In genomic region chr4:117124218-117124517, GRCm38 (mm10) we compare ENCODE assay signal across 11 mouse cellular contexts. TPM values are rescaled to one million over a fixed set of nuclear protein-coding genes. Genes with fewer than 3 reads are reported as not detected.
DNase-seq lines count a peak whose midpoint lies in the region; ATAC-seq and TF ChIP-seq lines count a peak whose summit lies in the region.
"Had no signal": no experiment of that assay in that cellular context is flagged by ENCODE, and none has a peak within 500 bp of the region (broad histone marks: within the 10 kb centered on the region; RNA-seq: fewer than 3 reads in every experiment).

No protein-coding gene starts in this region.

- no peak for DNase-seq in heart, postnatal 36 days
- DNase-seq in lung, embryonic 14.5 days = no peak
- DNase-seq in lung, postnatal 4 days = no peak
- DNase-seq in G1E (ENCODE audit: low spot score) = no peak
- DNase-seq in liver, embryonic 13.5 days = no peak
- no peak for DNase-seq in right cerebral cortex, postnatal 4 days
- DNase-seq: right cerebral cortex, adult 18-20 months had no signal

- peaks cover 3% of the 10 kb centered on the region; the same call in 1 of the 2 replicates for H3K27me3 ChIP-seq in heart, embryonic 12.5 days (replicated peaks)
- no peaks in the 10 kb centered on the region for H3K27me3 ChIP-seq in lung, embryonic 14.5 days (ENCODE audit: insufficient read depth, low read length)
- no peaks in the 10 kb centered on the region for H3K27me3 ChIP-seq in G1E (ENCODE audit: insufficient read depth, low read length)
- no peaks in the 10 kb centered on the region for H3K27me3 ChIP-seq in liver, embryonic 13.5 days

- intact Hi-C loops in heart, postnatal 36 days (cut with DNase I) = no loop called here

- no peak for ATAC-seq in heart, embryonic 12.5 days (ENCODE audit: insufficient number of reproducible peaks, low FRiP score)
- no peak for ATAC-seq in lung, embryonic 14.5 days (ENCODE audit: insufficient read depth)
- no peak for ATAC-seq in G1E (ENCODE audit: extremely low read depth, insufficient number of reproducible peaks, low FRiP score, poor library complexity, severe bottlenecking)
- no peak for ATAC-seq in liver, embryonic 13.5 days (ENCODE audit: low read depth)
- no peak for ATAC-seq in activated CD4-positive, CD25-positive, alpha-beta regulatory T cell, adult 4 months
- ATAC-seq: forebrain, embryonic 16.5 days had no signal

- 0 out of 2 replicates have a peak overlapping the region, but pooled peaks have one; percentile 61 for H3K27ac ChIP-seq in heart, embryonic 12.5 days (ENCODE audit: poor library complexity, severe bottlenecking)
- peak overlapping the region; percentile 94; the same call in 1 of the 2 replicates for H3K27ac ChIP-seq in lung, embryonic 14.5 days (ENCODE audit: low read depth)
- peak overlapping the region; percentile 67; the same call in 1 of the 2 replicates for H3K27ac ChIP-seq in liver, embryonic 13.5 days
- H3K27ac ChIP-seq: liver, embryonic 14.5 days had no signal

- peaks cover 12% of the 10 kb centered on the region for H3K36me3 ChIP-seq in heart, embryonic 12.5 days
- peaks cover 12% of the 10 kb centered on the region; the same call in 1 of the 2 replicates for H3K36me3 ChIP-seq in lung, embryonic 14.5 days (ENCODE audit: insufficient read depth)
- H3K36me3 ChIP-seq in G1E (replicated peaks) = peaks cover 33% of the 10 kb centered on the region
- H3K36me3 ChIP-seq in liver, embryonic 13.5 days = peaks cover 10% of the 10 kb centered on the region; the same call in 1 of the 2 replicates

- no peaks in the 10 kb centered on the region for H3K9me3 ChIP-seq in heart, embryonic 12.5 days (replicated peaks)
- H3K9me3 ChIP-seq in lung, embryonic 14.5 days (ENCODE audit: low read depth, low read length) = no peaks in the 10 kb centered on the region
- H3K9me3 ChIP-seq in G1E (replicated peaks) = no peaks in the 10 kb centered on the region
- H3K9me3 ChIP-seq in liver, embryonic 13.5 days (replicated peaks) = no peaks in the 10 kb centered on the region

- no peak for TF ChIP-seq CTCF in lung, embryonic 14.5 days (IDR thresholded peaks at IDR 0.05; ENCODE audit: low read depth)
- TF ChIP-seq CTCF in G1E (IDR thresholded peaks at IDR 0.05; ENCODE audit: low read depth, low read length) = no peak

- no peak overlapping the region for H3K4me2 ChIP-seq in heart, embryonic 12.5 days
- no peak overlapping the region for H3K4me2 ChIP-seq in lung, embryonic 14.5 days
- peak overlapping the region; percentile 41 for H3K4me2 ChIP-seq in liver, embryonic 13.5 days

- no peak overlapping the region for H3K9ac ChIP-seq in heart, embryonic 12.5 days
- H3K9ac ChIP-seq in lung, embryonic 14.5 days = no peak overlapping the region
- no peak overlapping the region for H3K9ac ChIP-seq in liver, embryonic 13.5 days
- H3K9ac ChIP-seq: liver, embryonic 14.5 days had no signal

- no peak overlapping the region for H3K4me3 ChIP-seq in heart, embryonic 12.5 days
- H3K4me3 ChIP-seq in lung, embryonic 14.5 days (ENCODE audit: low read depth, low read length) = no peak overlapping the region
- H3K4me3 ChIP-seq in G1E (ENCODE audit: low read depth, low read length) = peak overlapping the region; percentile 58; the same call in 1 of the 2 replicates
- H3K4me3 ChIP-seq in liver, embryonic 13.5 days (replicated peaks) = no peak overlapping the region

- peaks cover 25% of the 10 kb centered on the region for H3K4me1 ChIP-seq in heart, embryonic 12.5 days (replicated peaks)
- peaks cover 17% of the 10 kb centered on the region for H3K4me1 ChIP-seq in lung, embryonic 14.5 days (ENCODE audit: insufficient read depth)
- peaks cover 74% of the 10 kb centered on the region for H3K4me1 ChIP-seq in G1E (ENCODE audit: insufficient read depth, low read depth, low read length)
- peaks cover 52% of the 10 kb centered on the region for H3K4me1 ChIP-seq in liver, embryonic 13.5 days (replicated peaks)

- WGBS in heart, embryonic 12.5 days = 87% methylated on average over 3 of the region's 3 CpGs
- 73% methylated on average over 3 of the region's 3 CpGs for WGBS in lung, embryonic 14.5 days
- WGBS in liver, embryonic 13.5 days (ENCODE audit: insufficient replicate concordance) = 53% methylated on average over 3 of the region's 3 CpGs

RNA-seq across cellular contexts. Expression of gene Btbd19, which starts 1.4 kb away (rescaled TPM):
- 3.3 and 3.5 TPM in 2 replicates for polyA plus RNA-seq in heart, embryonic 12.5 days (2016; fragmentation: Nextera tagmentation; extraction: Ambion mirVana)
- total RNA-seq in heart, postnatal 36 days (2021) = 1 to 10 TPM; 1.8 to 2.4 TPM
- polyA plus RNA-seq in lung, embryonic 14.5 days (2014; fragmentation: Nextera tagmentation; extraction: Ambion mirVana) = 6.7 and 7.6 TPM in 2 replicates
- total RNA-seq in G1E (2014; fragmentation: Nextera tagmentation) (34.6 and 46.3 TPM in 2 replicates), G1E (2017) (12.3 and 12.8 TPM in 2 replicates)
- 20.0 and 33.5 TPM in 2 replicates for polyA plus RNA-seq in G1E (2012)
- polyA plus RNA-seq in liver, embryonic 13.5 days (2015; fragmentation: Nextera tagmentation; extraction: Ambion mirVana) = 5.5 and 5.6 TPM in 2 replicates
- 10 to 100 TPM; 22.7 to 24.1 TPM for polyA plus RNA-seq in activated CD4-positive, CD25-positive, alpha-beta regulatory T cell, adult 4 months (2017; shearing (Covaris generic))

RNA-seq across cellular contexts. Expression of gene Tctex1d4, which starts 2.4 kb away (rescaled TPM):
- polyA plus RNA-seq in heart, embryonic 12.5 days (2016; fragmentation: Nextera tagmentation; extraction: Ambion mirVana) = not detected in 2 replicates
- not detected for total RNA-seq in heart, postnatal 36 days (2021)
- not detected in 2 replicates for polyA plus RNA-seq in lung, embryonic 14.5 days (2014; fragmentation: Nextera tagmentation; extraction: Ambion mirVana)
- total RNA-seq in G1E (2014; fragmentation: Nextera tagmentation) (1.7 TPM in 1 of 2 replicates, not detected in the other), G1E (2017) (1.8 TPM in 2 replicates)
- polyA plus RNA-seq in G1E (2012) = 2.4 and 3.3 TPM in 2 replicates
- polyA plus RNA-seq in liver, embryonic 13.5 days (2015; fragmentation: Nextera tagmentation; extraction: Ambion mirVana) = not detected in 2 replicates
- polyA plus RNA-seq in activated CD4-positive, CD25-positive, alpha-beta regulatory T cell, adult 4 months (2017; shearing (Covaris generic)) = 1 to 10 TPM; 1.7 to 3.5 TPM
- polyA plus RNA-seq: liver, embryonic 14.5 days had no signal

RNA-seq across cellular contexts. Expression of gene Plk3, which starts 9.6 kb away (rescaled TPM):
- polyA plus RNA-seq in heart, embryonic 12.5 days (2016; fragmentation: Nextera tagmentation; extraction: Ambion mirVana) = 2.6 TPM in 2 replicates
- total RNA-seq in heart, postnatal 36 days (2021) = 1 to 10 TPM; 1.2 to 2.4 TPM
- 4.2 and 5.1 TPM in 2 replicates for polyA plus RNA-seq in lung, embryonic 14.5 days (2014; fragmentation: Nextera tagmentation; extraction: Ambion mirVana)
- total RNA-seq in G1E (2014; fragmentation: Nextera tagmentation) (1.4 and 1.9 TPM in 2 replicates), G1E (2017) (5.2 and 6.4 TPM in 2 replicates)
- polyA plus RNA-seq in G1E (2012) = 4.4 and 6.0 TPM in 2 replicates
- polyA plus RNA-seq in liver, embryonic 13.5 days (2015; fragmentation: Nextera tagmentation; extraction: Ambion mirVana) = 1.2 and 1.3 TPM in 2 replicates
- polyA plus RNA-seq in activated CD4-positive, CD25-positive, alpha-beta regulatory T cell, adult 4 months (2017; shearing (Covaris generic)) = 10 to 100 TPM; 10.6 to 14.6 TPM

RNA-seq across cellular contexts. Expression of gene Ptch2, which starts 28.3 kb away (rescaled TPM):
- polyA plus RNA-seq in heart, embryonic 12.5 days (2016; fragmentation: Nextera tagmentation; extraction: Ambion mirVana) = 2.6 and 2.7 TPM in 2 replicates
- 1 to 10 TPM; 1.3 to 2.3 TPM for total RNA-seq in heart, postnatal 36 days (2021)
- polyA plus RNA-seq in lung, embryonic 14.5 days (2014; fragmentation: Nextera tagmentation; extraction: Ambion mirVana) = 12.2 and 14.1 TPM in 2 replicates
- total RNA-seq in G1E (2014; fragmentation: Nextera tagmentation) (3.3 TPM in 1 of 2 replicates, not detected in the other), G1E (2017) (0.38 TPM in 1 of 2 replicates, not detected in the other)
- not detected in 2 replicates for polyA plus RNA-seq in G1E (2012)
- 0.36 and 0.51 TPM in 2 replicates for polyA plus RNA-seq in liver, embryonic 13.5 days (2015; fragmentation: Nextera tagmentation; extraction: Ambion mirVana)
- not detected for polyA plus RNA-seq in activated CD4-positive, CD25-positive, alpha-beta regulatory T cell, adult 4 months (2017; shearing (Covaris generic))

RNA-seq across cellular contexts. Expression of gene Rps8, which starts 31.9 kb away (rescaled TPM):
- polyA plus RNA-seq in heart, embryonic 12.5 days (2016; fragmentation: Nextera tagmentation; extraction: Ambion mirVana) = 612 and 621 TPM in 2 replicates
- 100 to 1,000 TPM; 550 to 602 TPM for total RNA-seq in heart, postnatal 36 days (2021)
- polyA plus RNA-seq in lung, embryonic 14.5 days (2014; fragmentation: Nextera tagmentation; extraction: Ambion mirVana) = 1,312 and 1,358 TPM in 2 replicates
- total RNA-seq in G1E (2014; fragmentation: Nextera tagmentation) = 2,089 and 2,273 TPM in 2 replicates
- total RNA-seq in G1E (2017) = 1,736 TPM in 2 replicates
- 2,887 and 5,494 TPM in 2 replicates for polyA plus RNA-seq in G1E (2012)
- polyA plus RNA-seq in liver, embryonic 13.5 days (2015; fragmentation: Nextera tagmentation; extraction: Ambion mirVana) = 877 and 919 TPM in 2 replicates
- 100 to 1,000 TPM; 869 to 969 TPM for polyA plus RNA-seq in activated CD4-positive, CD25-positive, alpha-beta regulatory T cell, adult 4 months (2017; shearing (Covaris generic))
